Mouse (Mus musculus): ENCODE measurements at regions not wholly inside any gene's neighbourhood (a gene's known extent, or its start where the extent isn't known, plus 50 kb on each side); places are given as distances from the start of the nearest gene placed in this dataset.

DNA sequence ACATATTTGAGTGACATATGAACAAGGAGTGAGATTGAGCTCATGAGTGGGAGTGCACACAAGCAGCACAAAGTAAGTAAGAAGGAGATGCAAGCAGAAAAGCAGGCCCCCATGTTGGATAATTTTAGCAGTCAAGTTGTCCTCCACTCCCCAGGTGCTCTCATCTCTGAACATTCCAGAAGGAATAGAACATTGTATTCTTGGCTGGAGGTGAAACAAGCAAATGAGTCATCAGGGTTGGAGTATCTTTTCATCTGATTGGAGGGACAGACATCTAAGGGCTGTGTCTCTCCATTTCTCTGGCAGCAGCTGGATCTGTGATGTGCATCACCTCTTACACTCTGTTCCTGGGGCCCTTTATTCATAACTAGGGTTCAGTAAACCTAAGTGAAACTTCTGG lies 122.7 kb downstream of the Cldn1 start:
- TF ChIP-seq CTCF (IDR thresholded peaks at IDR 0.05) (no peak), POLR2A (IDR thresholded peaks at IDR 0.05; ENCODE audit: insufficient read depth, low read depth, low read length) (no peak), EP300 (IDR thresholded peaks at IDR 0.05; ENCODE audit: insufficient read depth, low read depth, low read length) (no peak)

Measured in heart, adult 2 months (tissue).